Mouse (Mus musculus): Measurements from ENCODE around the gene BC049352.

GRCm38 (mm10) chr9:45261466-45261865 lies 79.7 kb downstream of the BC049352 start:
- TF ChIP-seq CTCF (IDR thresholded peaks at IDR 0.05; ENCODE audit: low read depth) (no peak), EP300 (IDR thresholded peaks at IDR 0.05; ENCODE audit: low read depth) (no peak)

Measured in liver, postnatal 0 days (tissue).